Mouse (Mus musculus) layer of hippocampus, adult 2 months (tissue): ENCODE results near the gene Ywhaq. TPM values are rescaled to one million over a fixed set of nuclear protein-coding genes. Genes with fewer than 3 reads are reported as not detected.
A peak's percentile ranks its signal among the peaks of the same experiment; 100 is the strongest.

Source experiments
- DNase-seq, 2 experiments: peaks; one replicate each; pipeline ENCODE4 v3.0.0; 2022; ENCODE audit warnings: low spot score in 2 of 2
- H3K27ac ChIP-seq: fragments of 200-600 bp; 2 replicates; pipeline ENCODE4 v1.8.1; 2022
- H3K4me3 ChIP-seq: fragments of 200-600 bp; 2 replicates; pipeline ENCODE4 v1.8.1; 2022; ENCODE audit warnings: mild to moderate bottlenecking
- CTCF ChIP-seq: fragments of 200-600 bp; conservative IDR thresholded peaks from 2 replicates; pipeline ENCODE4 v1.8.1; 2022; ENCODE audit warnings: antibody characterized with exemption, mild to moderate bottlenecking, moderate library complexity
- long read RNA-seq, 2 experiments: library from polyadenylated mRNA; stranded (forward); transcript quantifications; one replicate each; pipeline ENCODE4 v2.0.0; 2021; ENCODE audit warnings: borderline mapping rate in 2 of 2
- total RNA-seq, 2 experiments: library from RNA; stranded (reverse); gene quantifications; 2 replicates each; pipeline ENCODE4 v1.2.3; 2021

Gene Ywhaq
- 100 to 1,000 TPM; 444 to 448 TPM for total RNA-seq
- long read RNA-seq, experiment 1, transcript Ywhaq-201 (5 exons, 2,110 nt), result minor isoform, 52 of 1,024 reads
- long read RNA-seq, experiment 1, transcript Ywhaq-202 (6 exons, 2,197 nt), result major isoform, 352 of 1,024 reads
- long read RNA-seq, experiment 1, partial matches to known transcripts, result 5 of 1,024 reads
- long read RNA-seq, experiment 1, other reads (novel, unspliced or antisense), result 615 of 1,024 reads
- long read RNA-seq, experiment 2, transcript Ywhaq-201 (5 exons, 2,110 nt), result minor isoform, 69 of 1,355 reads
- long read RNA-seq, experiment 2, transcript Ywhaq-202 (6 exons, 2,197 nt), result major isoform, 490 of 1,355 reads
- long read RNA-seq, experiment 2, partial matches to known transcripts, result 10 of 1,355 reads
- long read RNA-seq, experiment 2, other reads (novel, unspliced or antisense), result 786 of 1,355 reads

DNA sequence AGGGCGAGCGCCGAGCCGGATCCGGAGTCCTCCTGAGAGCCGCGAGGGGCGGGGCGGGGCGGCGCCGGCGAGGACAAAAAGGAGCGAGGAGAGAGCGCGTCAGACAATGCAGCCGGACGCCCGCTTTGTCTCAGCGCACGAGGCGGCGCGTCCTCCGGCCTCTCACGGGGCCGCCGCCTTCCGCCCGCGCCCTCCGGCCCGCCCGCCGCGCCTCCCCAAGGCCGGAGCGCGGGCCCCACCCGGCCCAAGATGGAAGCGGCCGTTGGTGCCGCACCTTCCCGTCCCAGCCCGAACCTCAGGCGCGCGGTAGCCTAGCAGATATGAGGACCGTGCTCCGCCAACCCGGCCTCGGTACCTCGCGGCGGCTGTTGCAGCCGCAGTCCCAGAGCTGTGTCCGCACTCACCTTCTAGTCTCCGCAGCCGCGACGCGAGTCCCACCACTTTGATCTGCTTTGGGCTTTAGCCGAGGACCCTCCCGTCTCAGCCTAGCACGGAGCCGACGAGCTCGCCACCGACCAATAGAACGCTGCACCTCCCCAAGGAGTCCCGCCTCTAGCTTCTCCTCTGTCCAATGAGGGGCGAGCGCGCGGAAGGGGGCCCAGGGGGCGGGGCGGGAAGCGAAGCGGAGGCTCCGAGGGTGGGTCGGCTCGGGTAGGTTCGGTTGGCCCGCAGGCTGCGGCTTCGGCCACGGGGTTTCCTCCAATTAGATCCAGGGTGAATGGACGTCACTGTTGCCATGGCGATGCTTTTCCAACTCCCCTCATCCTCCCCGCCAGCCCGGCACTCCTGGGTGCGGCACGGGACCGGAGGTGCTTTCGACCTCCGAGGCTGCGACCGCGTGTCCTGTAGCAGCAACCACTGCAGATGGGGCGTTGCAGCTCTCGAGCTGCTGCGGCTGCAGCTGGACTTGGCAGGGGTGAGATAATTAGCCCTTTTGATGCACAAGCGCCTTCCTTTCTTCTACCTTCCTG is at the start of gene Ywhaq:
Gene Ywhaq, minus strand, starts transcription at position 538 of the 971 bp plus-strand sequence.
- Histone ChIP-seq H3K27ac (peak within 1 kb of the TSS; percentile 99), H3K4me3 (peak within 1 kb of the TSS; percentile 77)
- DNase-seq, result peak; percentile 97
- TF ChIP-seq CTCF, result no peak

GRCm38 (mm10) chr12:21463448-21463891 is 46.0 kb upstream of the Ywhaq start:
- no peak overlapping the region for H3K27ac ChIP-seq
- no peak for TF ChIP-seq CTCF
- no peak for DNase-seq
- H3K4me3 ChIP-seq, result no peak overlapping the region

DNA sequence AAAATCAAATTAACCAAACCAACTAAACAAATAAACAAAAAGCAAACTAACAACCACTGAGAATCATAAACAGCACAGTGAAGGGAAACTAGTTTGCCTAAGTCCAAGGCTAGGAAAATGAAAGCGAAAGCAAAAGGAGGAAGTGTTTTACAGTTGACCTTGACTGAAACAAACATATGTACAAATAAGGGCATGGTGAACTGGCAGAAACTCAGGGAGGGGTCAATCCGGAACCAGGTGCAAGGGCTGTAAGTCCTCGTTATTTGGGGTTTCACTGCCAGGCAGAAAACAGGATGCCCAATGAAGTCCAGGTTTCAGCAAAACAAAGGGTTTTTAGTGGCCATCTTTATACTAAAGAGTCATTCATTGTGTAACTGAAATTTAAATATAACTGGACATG is 45.2 kb upstream of the Ywhaq start:
- Histone ChIP-seq H3K27ac (no peak overlapping the region), H3K4me3 (no peak overlapping the region)
- DNase-seq, result no peak
- TF ChIP-seq CTCF, result no peak

- no peak overlapping the region for H3K27ac ChIP-seq
- no peak overlapping the region for H3K4me3 ChIP-seq
- no peak for TF ChIP-seq CTCF
- DNase-seq, result no peak
These were observed 42.2 kb upstream of the Ywhaq start for GRCm38 (mm10) chr12:21459681-21460080.

DNA sequence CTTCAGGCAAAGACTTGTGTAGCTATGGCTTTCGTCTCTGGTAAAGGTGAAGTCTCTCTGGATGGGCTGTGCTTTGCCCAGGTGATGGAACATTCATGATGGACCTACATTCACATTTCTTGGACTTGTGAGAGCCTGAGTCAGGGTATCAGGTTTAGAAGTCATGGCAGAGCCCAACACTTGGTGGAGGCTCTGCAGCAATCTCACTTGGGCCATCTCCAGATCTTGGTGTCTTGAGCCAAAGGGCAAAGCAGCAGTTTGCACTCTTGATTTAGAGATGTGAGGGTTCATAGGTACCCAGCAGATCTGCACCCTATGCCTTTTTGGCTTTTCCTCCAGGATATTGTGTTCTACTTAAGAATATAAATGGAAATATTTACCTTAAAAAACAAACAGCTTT is 38.6 kb upstream of the Ywhaq start:
- Histone ChIP-seq H3K4me3 (no peak overlapping the region), H3K27ac (no peak overlapping the region)
- no peak for TF ChIP-seq CTCF
- no peak for DNase-seq

GRCm38 (mm10) chr12:21451752-21452151 is 34.3 kb upstream of the Ywhaq start:
- TF ChIP-seq CTCF, result no peak
- no peak for DNase-seq
- H3K27ac ChIP-seq, result no peak overlapping the region
- H3K4me3 ChIP-seq, result no peak overlapping the region

- Histone ChIP-seq H3K4me3 (no peak overlapping the region), H3K27ac (no peak overlapping the region)
- DNase-seq, result no peak
- no peak for TF ChIP-seq CTCF
These were observed 33.9 kb upstream of the Ywhaq start for GRCm38 (mm10) chr12:21451351-21451750.

DNA sequence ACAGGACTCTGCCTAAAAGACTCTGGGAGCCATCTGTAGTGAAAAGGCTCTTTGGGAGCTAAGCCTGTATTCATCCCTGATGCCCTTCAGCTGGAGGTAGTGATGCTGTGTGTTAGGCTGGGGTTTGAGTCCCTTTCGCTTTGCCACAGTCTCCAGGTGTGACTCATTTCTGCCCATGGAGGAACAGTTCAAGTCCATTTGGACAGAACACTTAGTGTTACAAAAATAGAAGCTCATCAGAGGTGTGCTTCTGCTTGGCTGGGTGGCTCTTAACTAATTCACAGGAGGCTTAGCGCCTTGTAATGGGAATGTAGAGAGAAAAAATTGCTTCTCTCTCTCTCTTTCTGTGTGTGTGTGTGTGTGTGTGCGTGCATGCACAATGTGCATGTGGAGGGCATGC is 26.3 kb upstream of the Ywhaq start:
- TF ChIP-seq CTCF, result no peak
- no peak overlapping the region for H3K4me3 ChIP-seq
- DNase-seq, result no peak
- no peak overlapping the region for H3K27ac ChIP-seq

DNA sequence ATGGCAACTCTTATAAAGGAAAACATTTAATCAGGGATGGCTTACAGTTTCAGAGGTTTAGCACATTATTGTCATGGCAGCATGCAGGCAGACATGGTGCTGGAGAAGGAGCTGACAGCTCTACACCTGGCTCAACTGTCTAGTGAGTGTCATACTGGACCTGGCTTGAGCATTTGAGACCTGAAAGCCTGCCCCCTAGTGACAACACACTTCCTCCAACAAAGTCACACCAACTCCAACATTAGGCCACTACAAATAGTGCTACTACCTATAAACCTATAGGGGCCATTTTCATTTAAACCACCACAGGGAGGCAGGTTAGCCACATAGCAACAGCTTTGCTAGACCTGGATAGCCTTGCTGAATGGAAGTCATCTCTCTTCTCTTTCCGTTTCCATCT is 24.4 kb upstream of the Ywhaq start:
- H3K4me3 ChIP-seq, result no peak overlapping the region
- H3K27ac ChIP-seq, result no peak overlapping the region
- TF ChIP-seq CTCF, result peak; percentile 46
- DNase-seq, result no peak

DNA sequence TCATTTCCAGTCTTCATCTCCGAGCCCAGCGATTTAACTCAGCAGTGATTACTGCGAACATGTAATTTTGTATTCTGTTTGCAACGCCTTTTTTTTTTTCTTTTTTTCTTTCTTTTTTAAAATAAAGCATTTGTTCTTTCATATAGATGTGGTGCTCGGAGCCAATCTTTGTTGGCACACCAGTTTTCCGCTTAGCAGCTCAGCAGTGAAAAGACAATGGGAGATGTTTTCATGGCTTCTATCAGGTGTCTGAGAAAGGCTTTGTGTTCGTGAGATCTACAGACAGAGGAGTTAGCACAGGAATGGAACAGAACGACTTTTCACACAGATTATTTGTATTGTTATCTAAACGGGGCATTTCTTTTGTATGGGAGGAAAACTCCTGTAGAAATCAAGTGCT is 22.0 kb upstream of the Ywhaq start:
- Histone ChIP-seq H3K27ac (peak overlapping the region; percentile 56), H3K4me3 (no peak overlapping the region)
- DNase-seq, result no peak
- no peak for TF ChIP-seq CTCF

- peak overlapping the region; percentile 56 for H3K27ac ChIP-seq
These were observed 21.4 kb upstream of the Ywhaq start for GRCm38 (mm10) chr12:21438750-21439394.

GRCm38 (mm10) chr12:21438294-21438693 is 20.9 kb upstream of the Ywhaq start:
- DNase-seq, result no peak
- peak overlapping the region; percentile 0; the same call in 1 of the 2 replicates for H3K27ac ChIP-seq
- no peak for TF ChIP-seq CTCF
- H3K4me3 ChIP-seq, result no peak overlapping the region

More at GRCm38 (mm10) chr12:21438750-21439394, 21.4 kb upstream of the Ywhaq start:
- TF ChIP-seq CTCF, result no peak
- no peak for DNase-seq
- H3K4me3 ChIP-seq, result no peak overlapping the region
